In the genomic region with DNA sequence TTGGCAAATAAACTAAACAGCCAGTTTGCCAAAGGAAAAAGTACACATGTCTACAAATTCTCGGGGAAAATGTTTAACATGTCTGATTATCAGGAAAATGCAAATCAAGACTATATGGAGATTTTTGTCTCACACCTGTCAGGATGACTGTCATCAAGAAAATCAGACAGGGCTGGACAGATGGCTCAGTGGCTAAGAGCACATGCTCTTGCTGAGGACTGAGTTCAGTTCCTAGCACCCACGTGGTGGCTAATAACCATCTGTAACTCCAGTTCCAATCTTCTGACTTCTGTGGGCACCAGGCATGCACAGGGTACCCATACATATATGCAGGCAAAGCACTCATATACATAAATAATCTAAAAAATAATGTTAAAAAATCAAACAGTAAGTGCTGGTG, we compare ENCODE assay signal across 21 mouse cellular contexts.
DNase-seq lines count a peak whose midpoint lies in the region; ATAC-seq and TF ChIP-seq lines count a peak whose summit lies in the region.
"Had no signal": no experiment of that assay in that cellular context is flagged by ENCODE, and none has a peak within 500 bp of the region (broad histone marks: within the 10 kb centered on the region; RNA-seq: fewer than 3 reads in every experiment).

No protein-coding gene starts in this region.

- WGBS in forebrain, embryonic 13.5 days: 82% methylated on average over 2 of the region's 2 CpGs
- WGBS in forebrain, embryonic 11.5 days: 84% methylated on average over 2 of the region's 2 CpGs
- 54% methylated on average over 2 of the region's 2 CpGs for WGBS in forebrain, embryonic 15.5 days
- WGBS in forebrain, embryonic 10.5 days: 86% methylated on average over 2 of the region's 2 CpGs
- whole genome bisulfite sequencing in forebrain, embryonic 16.5 days: 62% methylated on average over 2 of the region's 2 CpGs

- H3K27me3 ChIP-seq in forebrain, embryonic 13.5 days: no peaks in the 10 kb centered on the region
- no peaks in the 10 kb centered on the region for H3K27me3 ChIP-seq in forebrain, embryonic 11.5 days (ENCODE audit: control insufficient read depth, insufficient read depth, low read length)
- H3K27me3 ChIP-seq in forebrain, embryonic 15.5 days: no peaks in the 10 kb centered on the region
- H3K27me3 ChIP-seq in forebrain, embryonic 10.5 days (ENCODE audit: poor library complexity, severe bottlenecking): peaks cover 20% of the 10 kb centered on the region; the same call in 1 of the 2 replicates
- H3K27me3 ChIP-seq in C2C12 (ENCODE audit: control insufficient read depth, insufficient read depth, insufficient read length): no peaks in the 10 kb centered on the region
- H3K27me3 ChIP-seq in forebrain, embryonic 16.5 days (replicated peaks; ENCODE audit: control insufficient read depth, insufficient read depth, low read length): no peaks in the 10 kb centered on the region
- H3K27me3 ChIP-seq: embryonic facial prominence, embryonic 13.5 days; embryonic facial prominence, embryonic 15.5 days had no signal

- H3K36me3 ChIP-seq in forebrain, embryonic 13.5 days (ENCODE audit: poor library complexity, severe bottlenecking): no peaks in the 10 kb centered on the region
- no peaks in the 10 kb centered on the region for H3K36me3 ChIP-seq in forebrain, embryonic 11.5 days (ENCODE audit: control insufficient read depth, insufficient read depth, low read length)
- H3K36me3 ChIP-seq in forebrain, embryonic 15.5 days: no peaks in the 10 kb centered on the region
- H3K36me3 ChIP-seq in forebrain, embryonic 10.5 days (replicated peaks): no peaks in the 10 kb centered on the region
- H3K36me3 ChIP-seq in C2C12 (ENCODE audit: control insufficient read depth, insufficient read depth): no peaks in the 10 kb centered on the region
- H3K36me3 ChIP-seq in forebrain, embryonic 16.5 days (ENCODE audit: control insufficient read depth, insufficient read depth): no peaks in the 10 kb centered on the region
- H3K36me3 ChIP-seq: embryonic facial prominence, embryonic 13.5 days; embryonic facial prominence, embryonic 15.5 days had no signal

- no peak overlapping the region for H3ac ChIP-seq in C2C12 (ENCODE audit: control insufficient read depth, insufficient read length, low read depth)

- H3K4me3 ChIP-seq in forebrain, embryonic 13.5 days: no peak overlapping the region
- no peak overlapping the region for H3K4me3 ChIP-seq in forebrain, embryonic 11.5 days (ENCODE audit: low read depth, low read length)
- H3K4me3 ChIP-seq in forebrain, embryonic 15.5 days: no peak overlapping the region
- no peak overlapping the region for H3K4me3 ChIP-seq in forebrain, embryonic 10.5 days
- H3K4me3 ChIP-seq in C2C12 (ENCODE audit: insufficient read depth, poor library complexity, severe bottlenecking): no peak overlapping the region
- H3K4me3 ChIP-seq in forebrain, embryonic 16.5 days (replicated peaks; ENCODE audit: low read length): no peak overlapping the region
- H3K4me3 ChIP-seq: embryonic facial prominence, embryonic 13.5 days; embryonic facial prominence, embryonic 15.5 days; erythroblast, embryonic 14.5 days had no signal

- TF ChIP-seq CTCF in C2C12 (IDR thresholded peaks at IDR 0.05; ENCODE audit: control insufficient read depth, insufficient read depth, insufficient read length): no peak

- H3K4me1 ChIP-seq in forebrain, embryonic 13.5 days: peaks cover 17% of the 10 kb centered on the region
- no peaks in the 10 kb centered on the region; the same call in 1 of the 2 replicates for H3K4me1 ChIP-seq in forebrain, embryonic 11.5 days (replicated peaks; ENCODE audit: control insufficient read depth, insufficient read depth, low read length)
- peaks cover 12% of the 10 kb centered on the region; the same call in 1 of the 2 replicates for H3K4me1 ChIP-seq in forebrain, embryonic 15.5 days
- peaks cover 15% of the 10 kb centered on the region for H3K4me1 ChIP-seq in forebrain, embryonic 10.5 days
- peaks cover 10% of the 10 kb centered on the region for H3K4me1 ChIP-seq in forebrain, embryonic 16.5 days (replicated peaks; ENCODE audit: control insufficient read depth, insufficient read depth, low read length)
- H3K4me1 ChIP-seq: embryonic facial prominence, embryonic 13.5 days; embryonic facial prominence, embryonic 15.5 days had no signal

- H3K9ac ChIP-seq in forebrain, embryonic 13.5 days: no peak overlapping the region
- H3K9ac ChIP-seq in forebrain, embryonic 11.5 days (ENCODE audit: low read length): no peak overlapping the region
- H3K9ac ChIP-seq in forebrain, embryonic 15.5 days (replicated peaks): no peak overlapping the region
- no peak overlapping the region for H3K9ac ChIP-seq in forebrain, embryonic 16.5 days (replicated peaks; ENCODE audit: low read depth, low read length)
- H3K9ac ChIP-seq: embryonic facial prominence, embryonic 13.5 days; embryonic facial prominence, embryonic 15.5 days had no signal

- H3K27ac ChIP-seq in forebrain, embryonic 13.5 days: no peak overlapping the region
- no peak overlapping the region for H3K27ac ChIP-seq in forebrain, embryonic 11.5 days (ENCODE audit: low read depth, low read length)
- H3K27ac ChIP-seq in forebrain, embryonic 15.5 days (replicated peaks): no peak overlapping the region
- H3K27ac ChIP-seq in forebrain, embryonic 10.5 days: no peak overlapping the region
- H3K27ac ChIP-seq in forebrain, embryonic 16.5 days (ENCODE audit: low read length): no peak overlapping the region
- H3K27ac ChIP-seq: embryonic facial prominence, embryonic 13.5 days; embryonic facial prominence, embryonic 15.5 days had no signal

- no peak overlapping the region for H3K4me2 ChIP-seq in forebrain, embryonic 13.5 days
- H3K4me2 ChIP-seq in forebrain, embryonic 11.5 days (ENCODE audit: low read depth, low read length, severe bottlenecking): no peak overlapping the region
- H3K4me2 ChIP-seq in forebrain, embryonic 15.5 days (replicated peaks): no peak overlapping the region
- H3K4me2 ChIP-seq in forebrain, embryonic 16.5 days (ENCODE audit: low read length): no peak overlapping the region
- H3K4me2 ChIP-seq: embryonic facial prominence, embryonic 13.5 days; embryonic facial prominence, embryonic 15.5 days had no signal

- ATAC-seq in forebrain, embryonic 13.5 days: peak; percentile 77; the same call in 1 of the 2 replicates
- ATAC-seq in forebrain, embryonic 11.5 days (replicated peaks; ENCODE audit: low FRiP score): no peak
- ATAC-seq in forebrain, embryonic 15.5 days (replicated peaks): peak; percentile 73
- ATAC-seq in forebrain, embryonic 16.5 days: peak; percentile 83

- H3K9me3 ChIP-seq in forebrain, embryonic 13.5 days (replicated peaks): no peaks in the 10 kb centered on the region
- no peaks in the 10 kb centered on the region for H3K9me3 ChIP-seq in forebrain, embryonic 11.5 days (ENCODE audit: control insufficient read depth, low read length)
- H3K9me3 ChIP-seq in forebrain, embryonic 15.5 days: no peaks in the 10 kb centered on the region
- no peaks in the 10 kb centered on the region for H3K9me3 ChIP-seq in forebrain, embryonic 10.5 days
- no peaks in the 10 kb centered on the region for H3K9me3 ChIP-seq in forebrain, embryonic 16.5 days (ENCODE audit: control insufficient read depth, low read length)
- H3K9me3 ChIP-seq: embryonic facial prominence, embryonic 13.5 days; embryonic facial prominence, embryonic 15.5 days had no signal

- no peak for DNase-seq in forebrain, embryonic 11.5 days (ENCODE audit: low spot score)
- no peak for DNase-seq in forebrain, embryonic 10.5 days (ENCODE audit: extremely low spot score, low spot score)
- DNase-seq in layer of hippocampus, adult 9-10 months (ENCODE audit: low spot score): no peak
- DNase-seq in embryo, embryonic 10 days (ENCODE audit: low spot score): no peak
- DNase-seq: adrenal gland, adult 2 months; adrenal gland, postnatal 10 days; adrenal gland, postnatal 25 days; B cell, adult 2 months; cerebellum, adult 11-12 months; cerebellum, adult 2 months; cerebellum, adult 9-10 months; cerebellum, postnatal 10 days; cerebellum, postnatal 25 days; embryo, embryonic 11 days had no signal

- no peaks in the 10 kb centered on the region for H3K79me2 ChIP-seq in C2C12 (ENCODE audit: control insufficient read depth, insufficient read depth)

- H3K79me3 ChIP-seq in C2C12 (ENCODE audit: low read depth): no peaks in the 10 kb centered on the region

TF ChIP-seq in C2C12, 6 proteins besides CTCF, POLR2A, EP300 and RAD21:
- TF ChIP-seq FOSL1 (IDR thresholded peaks at IDR 0.05; ENCODE audit: insufficient read depth, low read length, poor library complexity, severe bottlenecking): no peak
- TF ChIP-seq MYOD1 (IDR thresholded peaks at IDR 0.05; ENCODE audit: control insufficient read depth, insufficient read length, low read depth): peak; percentile 5
